Mouse (Mus musculus) ovary, postnatal 14 days (tissue): ENCODE data around the gene Oxtr.

Source experiments
- DNase-seq: peaks from one replicate; pipeline ENCODE4 v3.0.0; 2022; ENCODE audit warnings: low spot score

The Oxtr gene

GRCm38 (mm10) chr6:112487993-112488392 is 1.8 kb downstream of the Oxtr start:
- no peak for DNase-seq

DNA sequence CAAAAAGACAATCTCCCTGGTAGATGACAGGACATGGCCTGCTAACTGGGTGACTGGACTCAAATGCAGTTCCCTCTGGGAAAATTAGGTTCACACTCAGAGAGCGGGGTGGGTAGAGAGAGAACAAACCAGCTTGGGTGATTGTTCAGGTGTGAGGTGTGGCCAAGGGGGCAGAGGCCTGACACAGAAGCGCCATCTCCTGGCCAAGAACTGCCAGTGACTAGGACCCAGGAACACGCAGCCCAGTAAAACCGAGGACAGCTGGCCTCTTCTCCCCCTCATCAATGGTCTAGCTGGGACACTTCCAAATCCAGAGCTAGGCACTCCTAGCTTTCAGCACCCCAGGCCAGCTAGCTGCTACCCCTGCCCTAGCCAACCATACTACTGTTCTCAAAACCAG is 5.4 kb downstream of the Oxtr start:
- no peak for DNase-seq

- no peak for DNase-seq
These were observed 9.9 kb downstream of the Oxtr start for GRCm38 (mm10) chr6:112479861-112480260.

DNA sequence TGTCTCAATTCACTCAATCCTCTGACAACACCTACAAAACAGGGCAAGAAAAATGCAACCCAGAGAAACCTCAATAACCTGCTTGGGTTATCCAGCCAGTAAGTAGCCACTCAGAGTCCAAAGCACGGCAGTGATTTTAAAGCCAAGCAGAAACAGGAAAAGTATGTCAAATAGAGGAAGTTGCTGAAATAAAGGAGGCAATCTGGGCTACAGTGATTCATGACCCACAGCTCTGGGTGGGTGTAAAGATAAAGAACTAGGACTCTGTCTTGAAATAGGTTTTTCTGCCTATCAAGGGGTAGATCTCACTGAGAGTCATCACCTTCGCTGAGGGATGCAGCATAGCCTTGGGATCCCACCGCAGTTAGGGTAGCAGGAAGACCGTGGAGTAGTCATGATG is 18.1 kb downstream of the Oxtr start:
- no peak for DNase-seq

- no peak for DNase-seq
These were observed 23.7 kb downstream of the Oxtr start for GRCm38 (mm10) chr6:112466001-112466400.

GRCm38 (mm10) chr6:112465441-112465840 is 24.3 kb downstream of the Oxtr start:
- no peak for DNase-seq

- DNase-seq = no peak
These were observed 26.4 kb downstream of the Oxtr start for GRCm38 (mm10) chr6:112463331-112463730.

GRCm38 (mm10) chr6:112461459-112461858 is 28.3 kb downstream of the Oxtr start:
- no peak for DNase-seq

- DNase-seq = no peak
These were observed 30.4 kb downstream of the Oxtr start, which contains the start of gene Cav3 for GRCm38 (mm10) chr6:112459341-112459749. TSS of gene Cav3 (plus strand) at chr6:112459505.

GRCm38 (mm10) chr6:112445675-112446074 is 44.1 kb downstream of the Oxtr start:
- DNase-seq = no peak

DNA sequence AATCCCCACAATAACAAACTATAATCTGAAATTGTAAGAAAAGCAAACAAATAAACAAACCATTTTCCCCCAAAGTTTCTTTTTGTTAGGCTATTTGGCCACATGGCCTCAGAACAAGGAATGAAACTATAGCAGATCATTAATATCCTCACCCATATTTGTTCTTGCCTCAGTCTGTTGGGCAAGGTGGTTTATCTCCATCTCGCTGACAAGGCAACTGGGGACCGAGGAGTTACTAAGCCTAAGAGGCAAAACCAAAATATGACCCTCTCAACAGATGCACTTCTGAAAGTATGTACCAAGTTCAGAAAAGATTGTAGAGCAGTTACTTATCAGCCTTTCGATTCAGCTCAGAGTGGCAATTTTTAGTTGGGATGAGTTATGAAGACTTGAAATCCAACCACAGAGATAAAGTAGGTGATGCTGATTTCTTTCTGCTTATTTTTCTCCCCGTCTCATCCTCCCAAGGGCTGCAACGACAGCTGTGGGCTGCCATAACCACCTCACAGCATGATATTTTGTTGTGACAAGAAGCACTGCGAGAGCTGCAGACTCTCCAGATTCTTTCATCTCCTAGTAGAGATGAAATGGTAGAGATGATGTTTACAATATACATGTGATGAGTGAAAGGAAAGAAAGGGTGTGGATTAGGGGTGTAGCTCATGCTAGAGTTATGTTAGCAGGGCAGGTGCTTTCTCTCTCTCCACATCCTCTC is 63.6 kb downstream of the Oxtr start:
- DNase-seq = no peak

DNA sequence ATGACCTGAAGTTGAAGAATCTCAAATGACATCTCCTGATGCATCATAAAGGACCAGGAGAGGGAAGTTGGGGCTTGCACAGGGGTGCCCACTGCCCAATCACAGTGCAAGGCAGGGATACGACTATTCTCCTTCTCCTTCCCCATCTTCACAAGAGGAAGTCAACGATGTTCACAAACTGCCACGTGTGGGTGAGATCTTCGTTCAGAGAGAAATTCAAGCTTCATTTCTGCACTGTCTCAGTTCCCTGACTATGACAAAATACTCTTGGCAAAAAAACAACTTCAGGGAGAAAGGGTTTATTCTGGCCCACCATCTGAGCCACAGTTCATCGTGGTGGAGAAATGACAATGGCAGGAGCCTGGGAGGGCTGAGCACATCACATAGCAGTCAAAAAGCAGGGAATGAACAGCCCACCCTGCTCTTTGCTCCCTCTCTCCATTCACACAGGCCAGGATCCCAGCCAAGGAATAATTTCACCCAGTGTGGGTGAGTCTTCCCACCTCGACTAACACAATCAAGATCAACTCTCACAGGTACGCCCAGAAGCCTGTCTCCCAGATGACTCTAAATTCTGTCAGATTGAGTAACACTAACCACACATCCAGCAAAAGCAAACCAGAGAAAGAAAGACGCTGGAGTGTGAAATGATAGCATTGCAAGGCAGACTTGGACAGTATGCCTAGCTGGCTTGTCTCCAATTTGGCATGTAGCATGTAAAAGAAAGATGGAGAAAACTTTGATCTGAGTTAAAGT is 65.8 kb downstream of the Oxtr start:
- peak; percentile 9 for DNase-seq
